Mouse (Mus musculus) MEL (cell line): Measurements from ENCODE around the gene Hmgn1.

Source experiments
- KAT2A ChIP-seq: conservative IDR thresholded peaks from 2 replicates; pipeline ENCODE4 v1.6.1; 2012; ENCODE audit warnings: low read depth, low read length, improper control_type of control experiment, inconsistent platforms
- MEF2A ChIP-seq: IDR thresholded peaks from 2 replicates; pipeline ENCODE4 v1.6.1; 2014; ENCODE audit warnings: low read depth, mild to moderate bottlenecking, inconsistent platforms, low read length, improper control_type of control experiment; ENCODE audit not compliant: poor library complexity, insufficient replicate concordance, severe bottlenecking; ENCODE audit errors: extremely low read depth
- POLR2A ChIP-seq, 2 experiments: IDR thresholded peaks; 2 replicates each; pipeline ENCODE4 v1.6.1; 2011 to 2012; ENCODE audit warnings: low read length in 2 of 2, mild to moderate bottlenecking in 2 of 2, control low read depth in 1 of 2, improper control_type of control experiment in 1 of 2, low read depth in 1 of 2, moderate library complexity in 1 of 2; ENCODE audit not compliant: control insufficient read depth in 1 of 2, insufficient read depth in 1 of 2, poor library complexity in 1 of 2
- RAD21 ChIP-seq: IDR thresholded peaks from 2 replicates; pipeline ENCODE4 v1.6.1; 2011; ENCODE audit warnings: mild to moderate bottlenecking, low read depth, low read length, improper control_type of control experiment
- TAL1 ChIP-seq: IDR thresholded peaks from 2 replicates; pipeline ENCODE4 v1.6.1; 2012; ENCODE audit warnings: mild to moderate bottlenecking, inconsistent platforms, low read length, moderate library complexity, mixed read lengths

DNA sequence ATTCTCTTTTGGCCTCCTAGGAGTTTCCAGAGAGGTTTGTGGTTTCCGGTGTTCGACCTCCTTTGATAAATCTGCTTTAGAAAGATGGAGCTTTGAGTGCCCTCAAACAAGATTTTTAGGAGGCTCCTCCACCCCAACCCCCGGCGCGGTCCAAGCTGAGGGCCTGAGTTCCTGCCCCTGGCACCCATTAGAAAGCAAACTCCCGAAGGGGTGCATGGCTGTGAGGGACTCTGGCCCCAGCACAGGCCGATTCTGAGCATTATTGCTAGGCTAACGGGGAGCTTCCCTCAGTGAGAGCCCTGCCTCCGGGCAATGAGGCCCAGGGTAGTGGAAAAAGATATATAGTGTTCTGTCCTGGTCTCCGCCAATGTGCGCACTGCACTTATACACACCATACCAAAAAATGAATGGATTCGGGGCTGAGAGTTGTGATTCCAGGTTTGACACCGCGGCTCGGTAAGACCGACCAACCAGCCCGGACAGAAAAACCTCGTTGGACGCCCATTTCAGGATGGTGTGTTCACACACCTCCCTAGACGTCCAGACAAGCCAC lies 32.3 kb upstream of the Hmgn1 start:
- TF ChIP-seq MEF2A (no peak), RAD21 (no peak), KAT2A (no peak), POLR2A (IDR thresholded peaks at IDR 0.05; ENCODE audit: control insufficient read depth in 1 of 2, insufficient read depth in 1 of 2, low read depth in 1 of 2, low read length in 2 of 2, poor library complexity in 1 of 2) (no peak), TAL1 (no peak)
